Mouse (Mus musculus): Measurements from ENCODE around the gene Zcchc24. TPM values are rescaled to one million over a fixed set of nuclear protein-coding genes. Genes with fewer than 3 reads are reported as not detected.

The Zcchc24 gene
- polyA plus RNA-seq, 1 experiment: 12.4 TPM

GRCm38 (mm10) chr14:25749143-25749909 lies 19.5 kb downstream of the Zcchc24 start:
- no peak for TF ChIP-seq CTCF (conservative IDR thresholded peaks at IDR 0.05; ENCODE audit: insufficient read depth, insufficient read length, low read depth, low read length)
- no peak for TF ChIP-seq POLR2A (IDR thresholded peaks at IDR 0.05; ENCODE audit: low read depth, low read length)
- Histone ChIP-seq H3K4me1 (ENCODE audit: control insufficient read depth, insufficient read depth, low read length) (no peaks in the 10 kb centered on the region), H3K27ac (ENCODE audit: insufficient read depth, low read depth, low read length) (no peak overlapping the region)

GRCm38 (mm10) chr14:25747996-25748756 lies 20.7 kb downstream of the Zcchc24 start:
- TF ChIP-seq POLR2A (IDR thresholded peaks at IDR 0.05; ENCODE audit: low read depth, low read length) (no peak), CTCF (conservative IDR thresholded peaks at IDR 0.05; ENCODE audit: insufficient read depth, insufficient read length, low read depth, low read length) (no peak)
- Histone ChIP-seq H3K4me1 (ENCODE audit: control insufficient read depth, insufficient read depth, low read length) (no peaks in the 10 kb centered on the region), H3K27ac (ENCODE audit: insufficient read depth, low read depth, low read length) (no peak overlapping the region), H3K27me3 (replicated peaks; ENCODE audit: control insufficient read depth, insufficient read depth, low read length) (no peaks in the 10 kb centered on the region), H3K4me3 (ENCODE audit: insufficient read depth, low read depth, low read length) (no peak overlapping the region), H3K36me3 (ENCODE audit: control insufficient read depth, insufficient read depth, low read length) (no peaks in the 10 kb centered on the region)
- WGBS: 65% methylated on average over 7 of the region's 7 CpGs
- no peak for DNase-seq

More at GRCm38 (mm10) chr14:25749143-25749909, 19.5 kb downstream of the Zcchc24 start:
- no peak overlapping the region for H3K4me3 ChIP-seq (ENCODE audit: insufficient read depth, low read depth, low read length)
- WGBS: 61% methylated on average over 13 of the region's 13 CpGs
- H3K36me3 ChIP-seq (ENCODE audit: control insufficient read depth, insufficient read depth, low read length): no peaks in the 10 kb centered on the region
- DNase-seq: no peak
- no peaks in the 10 kb centered on the region for H3K27me3 ChIP-seq (replicated peaks; ENCODE audit: control insufficient read depth, insufficient read depth, low read length)

GRCm38 (mm10) chr14:25746971-25747945 lies 21.6 kb downstream of the Zcchc24 start:
- WGBS: 77% methylated on average over 21 of the region's 21 CpGs
- no peak for DNase-seq
- no peak overlapping the region for H3K4me3 ChIP-seq (ENCODE audit: insufficient read depth, low read depth, low read length)
- H3K27me3 ChIP-seq (replicated peaks; ENCODE audit: control insufficient read depth, insufficient read depth, low read length): no peaks in the 10 kb centered on the region
- H3K27ac ChIP-seq (ENCODE audit: insufficient read depth, low read depth, low read length): no peak overlapping the region
- no peaks in the 10 kb centered on the region for H3K4me1 ChIP-seq (ENCODE audit: control insufficient read depth, insufficient read depth, low read length)
- TF ChIP-seq POLR2A (IDR thresholded peaks at IDR 0.05; ENCODE audit: low read depth, low read length) (no peak), CTCF (conservative IDR thresholded peaks at IDR 0.05; ENCODE audit: insufficient read depth, insufficient read length, low read depth, low read length) (no peak)
- H3K36me3 ChIP-seq (ENCODE audit: control insufficient read depth, insufficient read depth, low read length): no peaks in the 10 kb centered on the region

GRCm38 (mm10) chr14:25746371-25746770 lies 22.5 kb downstream of the Zcchc24 start:
- no peak for DNase-seq
- H3K27ac ChIP-seq (ENCODE audit: insufficient read depth, low read depth, low read length): no peak overlapping the region
- H3K4me1 ChIP-seq (ENCODE audit: control insufficient read depth, insufficient read depth, low read length): no peaks in the 10 kb centered on the region
- TF ChIP-seq POLR2A (IDR thresholded peaks at IDR 0.05; ENCODE audit: low read depth, low read length) (no peak), CTCF (conservative IDR thresholded peaks at IDR 0.05; ENCODE audit: insufficient read depth, insufficient read length, low read depth, low read length) (no peak)
- H3K4me3 ChIP-seq (ENCODE audit: insufficient read depth, low read depth, low read length): no peak overlapping the region
- H3K27me3 ChIP-seq (replicated peaks; ENCODE audit: control insufficient read depth, insufficient read depth, low read length): no peaks in the 10 kb centered on the region
- H3K36me3 ChIP-seq (ENCODE audit: control insufficient read depth, insufficient read depth, low read length): no peaks in the 10 kb centered on the region
- WGBS: 91% methylated on average over 6 of the region's 6 CpGs

GRCm38 (mm10) chr14:25745365-25746184 lies 23.3 kb downstream of the Zcchc24 start:
- Histone ChIP-seq H3K36me3 (ENCODE audit: control insufficient read depth, insufficient read depth, low read length) (no peaks in the 10 kb centered on the region), H3K27ac (ENCODE audit: insufficient read depth, low read depth, low read length) (no peak overlapping the region), H3K27me3 (replicated peaks; ENCODE audit: control insufficient read depth, insufficient read depth, low read length) (no peaks in the 10 kb centered on the region), H3K4me1 (ENCODE audit: control insufficient read depth, insufficient read depth, low read length) (no peaks in the 10 kb centered on the region), H3K4me3 (ENCODE audit: insufficient read depth, low read depth, low read length) (no peak overlapping the region)
- no peak for TF ChIP-seq POLR2A (IDR thresholded peaks at IDR 0.05; ENCODE audit: low read depth, low read length)
- peak; percentile 28; the same call in 1 of the 2 replicates for TF ChIP-seq CTCF (conservative IDR thresholded peaks at IDR 0.05; ENCODE audit: insufficient read depth, insufficient read length, low read depth, low read length)
- WGBS: 65% methylated on average over 11 of the region's 11 CpGs
- DNase-seq: no peak

- Histone ChIP-seq H3K36me3 (ENCODE audit: control insufficient read depth, insufficient read depth, low read length) (no peaks in the 10 kb centered on the region), H3K4me3 (ENCODE audit: insufficient read depth, low read depth, low read length) (no peak overlapping the region)
Observed at GRCm38 (mm10) chr14:25742943-25743342, 25.9 kb downstream of the Zcchc24 start.

More at GRCm38 (mm10) chr14:25742943-25743342, 25.9 kb downstream of the Zcchc24 start:
- H3K27ac ChIP-seq (ENCODE audit: insufficient read depth, low read depth, low read length): no peak overlapping the region
- H3K27me3 ChIP-seq (replicated peaks; ENCODE audit: control insufficient read depth, insufficient read depth, low read length): no peaks in the 10 kb centered on the region
- H3K4me1 ChIP-seq (ENCODE audit: control insufficient read depth, insufficient read depth, low read length): no peaks in the 10 kb centered on the region
- DNase-seq: no peak
- TF ChIP-seq CTCF (conservative IDR thresholded peaks at IDR 0.05; ENCODE audit: insufficient read depth, insufficient read length, low read depth, low read length): no peak
- no peak for TF ChIP-seq POLR2A (IDR thresholded peaks at IDR 0.05; ENCODE audit: low read depth, low read length)
- WGBS: 89% methylated on average over 5 of the region's 5 CpGs

Data from kidney, adult 2 months (tissue).